Mouse (Mus musculus) thymus, postnatal 14 days (tissue): ENCODE results near the gene Pde6d.
"Not testable (repeated sequence)": the region's sequence is repeated elsewhere in the genome, so short reads cannot be mapped to it uniquely, and the experiment has no call there.

Experiments used
- DNase-seq: peaks from one replicate; pipeline ENCODE4 v3.0.0; 2021

Gene Pde6d

DNA sequence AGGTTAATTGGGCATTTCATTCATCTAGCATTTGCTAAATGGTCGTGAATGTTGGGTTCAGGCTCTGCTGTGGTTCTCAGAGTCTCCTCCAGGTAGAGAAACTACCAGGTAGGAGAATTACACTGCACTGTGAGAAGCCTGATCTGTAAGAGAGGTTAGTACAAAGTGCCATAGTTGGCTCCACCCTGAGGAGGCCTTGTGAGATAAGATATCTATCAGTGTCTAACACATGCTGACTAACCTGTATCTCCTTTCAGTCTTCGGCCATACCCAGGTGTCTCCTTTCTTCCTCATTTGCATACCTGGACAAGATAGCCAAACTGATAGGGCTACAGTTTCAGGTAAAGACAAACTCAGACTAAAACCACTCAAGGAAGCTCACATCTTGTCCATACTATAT is 19.8 kb downstream of the Pde6d start:
- no peak for DNase-seq

DNA sequence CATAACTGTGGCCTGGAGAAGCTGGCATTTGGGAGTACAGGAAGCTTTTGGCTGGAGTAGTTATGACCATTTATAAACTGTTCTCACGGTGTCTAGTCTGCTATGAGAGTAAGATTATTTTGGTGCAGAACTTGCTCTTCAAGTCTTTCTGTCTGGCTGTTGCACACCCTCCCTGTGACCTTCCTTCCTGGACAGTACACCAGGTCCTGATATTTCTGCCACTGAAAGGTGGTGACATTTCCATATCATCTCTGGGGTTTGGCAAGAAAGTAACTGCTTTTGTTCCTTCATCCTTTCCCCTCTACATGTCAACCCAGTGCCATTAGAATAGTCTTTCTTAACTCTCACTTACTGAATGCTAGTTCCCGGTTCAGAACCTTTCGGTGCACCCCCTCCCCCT is 23.2 kb downstream of the Pde6d start:
- DNase-seq = no peak

DNA sequence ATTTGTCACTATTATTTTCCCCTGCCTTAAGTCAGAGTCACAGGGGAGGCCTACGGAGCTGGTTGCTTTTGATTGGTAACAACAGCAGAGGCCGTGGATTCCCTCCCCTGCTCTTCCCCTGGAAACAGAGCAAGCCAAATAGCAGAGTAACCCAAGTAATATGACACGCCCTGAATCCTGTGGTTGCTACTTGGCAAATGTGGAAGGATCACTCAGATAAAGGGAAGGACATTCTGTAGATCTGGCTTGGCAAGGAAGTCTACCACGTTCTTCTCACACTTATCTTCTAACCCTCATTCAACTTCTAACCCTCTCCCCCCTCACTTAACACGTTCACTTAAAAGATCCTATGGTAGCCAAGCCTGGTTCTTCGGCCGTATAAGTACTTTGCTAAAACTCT is 24.6 kb downstream of the Pde6d start:
- DNase-seq = no peak

DNA sequence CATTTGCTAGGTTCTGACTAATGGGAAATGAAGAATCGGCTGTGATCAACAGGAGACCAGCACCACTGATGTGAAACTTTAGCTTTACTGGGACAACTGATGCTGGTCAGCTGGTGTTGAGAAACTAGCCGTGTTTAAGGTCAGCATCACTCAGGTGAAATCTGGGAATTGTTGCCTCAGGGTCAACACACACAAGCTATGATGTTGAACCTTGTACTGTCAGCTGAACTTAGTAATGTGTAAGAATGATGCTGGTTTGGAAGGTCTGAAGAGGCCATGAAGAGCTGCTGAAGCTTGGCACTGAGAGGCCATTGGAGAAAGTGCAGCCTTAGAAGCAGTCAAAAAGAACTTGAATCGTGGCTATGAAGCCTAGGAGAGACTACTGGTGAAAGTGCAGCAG is 26.8 kb downstream of the Pde6d start:
- no peak for DNase-seq

DNA sequence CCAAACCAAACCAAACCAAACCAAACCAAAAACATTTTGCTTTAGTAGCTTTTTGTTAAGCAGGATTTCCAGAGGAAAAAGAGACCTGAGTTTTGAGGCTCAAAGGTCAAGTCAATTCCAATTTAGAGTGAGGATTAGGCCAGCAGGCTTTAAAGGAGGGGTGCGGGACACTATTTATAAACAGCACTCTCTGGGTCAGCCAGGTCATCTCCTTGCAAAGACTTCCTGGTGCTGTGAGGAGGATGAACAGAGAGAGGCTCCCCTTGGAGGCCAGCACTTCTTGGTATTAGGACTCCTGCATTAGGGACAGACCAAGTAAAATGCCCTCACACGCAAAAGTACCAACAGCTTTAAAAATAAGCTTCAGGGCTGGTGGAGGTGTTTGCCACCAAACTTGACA is 30.6 kb downstream of the Pde6d start:
- DNase-seq = no peak

DNA sequence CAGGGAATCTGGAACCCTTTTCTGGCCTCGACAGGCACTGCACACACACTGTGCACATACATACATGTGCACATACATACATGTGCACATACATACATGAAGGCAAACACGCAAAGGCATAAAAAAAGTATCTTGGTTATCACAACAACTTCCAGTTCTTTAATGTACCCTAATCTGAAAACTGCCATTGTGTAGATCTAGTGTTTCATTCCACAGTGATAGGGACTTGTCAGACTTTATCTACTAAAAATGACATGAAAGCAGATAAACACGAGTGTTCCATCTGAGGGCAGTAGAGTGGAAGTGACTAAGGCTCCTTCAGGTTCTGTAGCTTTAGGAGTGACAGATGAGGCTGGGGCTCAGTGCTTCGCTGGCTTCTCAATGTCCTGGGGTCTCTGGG is 31.1 kb downstream of the Pde6d start:
- DNase-seq = no peak

DNA sequence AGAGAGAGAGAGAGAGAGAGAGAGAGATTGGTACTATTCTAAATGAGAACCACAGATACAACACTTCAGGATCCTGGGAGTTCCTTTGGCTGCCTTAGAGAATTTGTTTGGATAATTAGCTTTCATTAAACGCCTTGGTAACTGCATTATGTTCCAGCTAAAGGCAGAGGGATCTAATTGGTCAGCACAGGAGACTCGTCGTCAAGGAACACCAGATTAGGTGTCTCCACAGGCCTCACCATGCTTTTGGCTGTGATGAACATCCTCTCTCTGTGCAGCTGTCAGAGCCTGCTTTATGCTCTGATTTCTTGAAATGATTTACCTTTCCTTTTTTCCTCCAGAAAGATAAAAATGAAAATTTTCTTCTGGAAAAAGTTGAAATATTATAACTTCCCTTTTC is 35.6 kb downstream of the Pde6d start:
- no peak for DNase-seq

DNA sequence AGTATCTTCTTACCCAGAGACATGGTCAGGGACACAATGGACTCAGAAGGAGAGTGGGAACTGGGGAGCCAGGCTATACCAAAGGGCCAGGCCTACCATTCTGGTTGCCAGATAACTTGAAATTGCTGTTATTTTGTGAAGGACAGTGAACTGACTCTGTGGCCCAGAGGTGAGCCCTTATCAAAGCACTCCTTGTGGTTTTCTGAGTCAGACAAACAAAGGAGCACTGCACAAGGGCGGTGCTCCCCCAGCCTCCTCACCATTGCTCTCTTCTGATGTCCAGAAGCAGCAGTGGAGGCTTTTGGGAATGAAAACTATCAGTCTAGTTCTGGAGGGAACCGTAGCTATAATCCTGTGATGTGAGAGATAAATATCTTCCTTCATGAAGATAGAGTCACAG is 39.8 kb downstream of the Pde6d start:
- no peak for DNase-seq

DNA sequence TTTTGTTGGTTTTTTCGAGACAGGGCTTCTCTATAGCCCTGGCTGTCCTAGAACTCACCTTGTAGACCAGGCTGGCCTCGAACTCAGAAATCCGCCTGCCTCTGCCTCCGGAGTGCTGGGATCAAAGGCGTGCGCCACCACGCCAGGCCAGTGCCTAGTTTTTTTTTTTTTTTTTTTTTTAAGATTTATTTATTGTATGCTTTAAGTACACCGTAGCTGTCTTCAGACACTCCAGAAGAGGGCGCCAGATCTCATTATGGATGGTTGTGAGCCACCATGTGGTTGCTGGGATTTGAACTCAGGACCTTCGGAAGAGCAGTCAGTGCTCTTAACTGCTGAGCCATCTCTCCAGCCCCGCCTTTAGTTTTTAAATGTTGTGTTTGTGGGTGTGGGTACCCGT is 42.8 kb downstream of the Pde6d start:
- not testable (repeated sequence) for DNase-seq

DNA sequence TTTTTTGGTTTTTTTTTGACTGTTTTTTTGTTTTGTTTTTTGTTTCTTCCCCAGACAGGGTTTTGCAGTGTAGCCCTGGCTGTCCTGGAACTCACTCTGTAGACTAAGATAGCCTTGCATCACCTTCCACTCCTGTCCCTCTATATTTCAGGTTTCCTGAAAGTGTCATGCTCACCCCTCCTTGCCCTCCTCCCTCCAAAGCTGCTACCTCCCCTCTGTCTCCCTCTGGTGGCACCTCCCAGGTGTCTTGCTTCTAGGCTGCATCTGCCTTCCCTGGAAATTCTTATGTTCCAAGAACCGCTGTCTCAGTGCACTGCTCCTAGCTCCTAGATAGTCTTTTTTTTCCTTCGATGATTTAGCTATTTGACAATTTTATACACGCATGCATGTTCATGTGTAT is 44.0 kb downstream of the Pde6d start:
- DNase-seq = peak; percentile 61

DNA sequence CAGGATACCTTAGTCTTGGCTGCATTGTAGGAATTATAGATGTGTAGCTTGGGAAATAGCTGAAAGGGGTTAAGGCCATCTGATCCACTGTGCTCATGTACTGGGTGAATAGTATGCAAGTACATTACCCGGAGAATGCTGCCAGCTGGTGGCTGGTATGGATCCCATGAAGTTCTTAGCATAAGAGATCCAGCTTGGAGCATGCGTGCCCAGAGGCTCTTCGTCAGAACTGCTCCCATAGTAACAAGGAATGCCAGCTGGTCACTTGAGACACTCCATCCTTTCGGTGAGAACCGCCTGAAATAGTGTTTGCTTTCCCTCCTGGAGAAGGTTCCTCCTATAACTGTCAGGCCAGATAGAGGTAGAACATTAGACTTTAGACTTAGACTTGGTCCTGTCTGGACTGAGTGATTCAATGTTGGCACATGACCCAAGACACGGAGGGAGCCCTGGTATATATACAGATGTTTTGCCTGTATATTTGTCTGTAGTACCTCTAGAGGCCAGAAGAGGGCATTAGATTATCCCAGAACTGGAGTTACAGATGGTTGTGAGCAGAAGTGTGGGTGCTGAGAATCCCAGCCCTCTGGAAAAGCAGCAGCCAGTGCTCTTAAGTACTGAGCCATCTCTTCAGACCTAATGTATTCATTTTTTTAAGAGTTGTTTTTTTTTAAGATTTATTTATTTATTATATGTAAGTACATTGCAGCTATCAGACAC is 48.9 kb downstream of the Pde6d start:
- DNase-seq = no peak

DNA sequence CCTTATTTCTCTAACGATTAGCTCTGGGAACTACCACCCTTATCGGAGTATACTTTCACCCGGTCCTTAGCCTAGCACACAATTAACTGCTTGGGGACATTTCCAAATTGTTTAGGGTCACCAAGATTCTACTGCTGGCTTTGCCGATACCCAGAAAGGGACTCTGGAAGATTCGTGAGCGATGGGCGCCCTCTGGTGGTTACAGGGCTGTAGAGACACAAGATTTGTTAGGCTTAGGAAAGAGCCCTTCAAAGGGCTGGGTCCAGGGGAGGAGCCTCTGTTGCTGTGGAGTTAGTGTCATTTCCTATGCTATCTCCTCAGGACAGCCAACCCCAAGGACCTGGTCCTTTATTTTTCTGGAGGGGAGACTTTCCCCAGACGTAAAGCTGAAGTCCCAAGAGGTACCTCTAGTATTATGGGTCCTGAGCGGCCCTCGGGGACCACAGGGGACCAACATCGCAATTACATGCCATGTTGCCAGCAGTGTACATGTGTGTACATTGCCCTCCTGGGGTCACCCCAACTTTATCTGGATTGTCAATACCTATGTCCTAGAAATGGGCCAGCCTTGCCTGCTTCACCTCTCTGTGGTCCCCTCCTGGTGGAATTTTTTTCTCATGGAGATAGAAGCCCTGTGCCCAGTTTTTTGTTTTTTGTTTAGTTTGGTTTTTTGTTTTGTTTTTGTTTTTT is 49.9 kb downstream of the Pde6d start:
- DNase-seq = peak; percentile 96

DNA sequence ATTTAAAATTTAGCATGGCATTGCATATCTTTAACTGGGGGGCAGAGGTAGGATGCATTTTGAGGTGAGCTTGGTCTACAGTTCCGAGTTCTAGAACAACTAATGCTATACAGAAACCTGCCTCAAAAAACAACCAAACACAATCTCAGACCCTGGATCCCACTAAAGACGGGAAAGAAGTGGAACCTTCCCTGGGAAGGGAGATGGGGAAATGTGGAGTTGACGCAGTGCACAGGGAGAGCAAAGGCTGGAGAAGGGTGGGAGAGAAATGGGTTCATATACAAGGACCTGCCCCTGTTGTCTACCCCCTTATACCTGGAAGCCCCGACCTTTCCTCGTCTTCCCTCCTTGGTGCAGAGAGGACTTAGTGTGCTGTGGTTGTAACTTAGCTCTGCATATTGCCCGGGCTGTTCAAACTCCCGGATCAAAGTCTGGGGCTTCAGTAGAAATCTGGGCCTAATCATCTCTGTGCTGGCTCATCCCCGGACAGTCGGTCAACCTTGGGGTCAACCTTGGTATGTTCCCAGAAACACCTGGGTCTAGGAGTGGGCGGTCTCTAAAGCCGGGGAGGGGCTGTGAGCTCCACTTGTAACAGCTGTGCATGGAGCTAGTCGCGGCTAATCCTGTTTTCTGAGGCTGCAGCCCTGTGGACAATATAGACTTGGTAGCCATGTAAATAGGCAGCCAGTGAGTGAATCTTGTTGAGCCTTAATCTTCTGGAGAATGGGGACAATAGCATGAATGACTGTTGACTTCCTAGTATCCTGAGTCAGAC is 50.7 kb downstream of the Pde6d start:
- peak; percentile 47 for DNase-seq

DNA sequence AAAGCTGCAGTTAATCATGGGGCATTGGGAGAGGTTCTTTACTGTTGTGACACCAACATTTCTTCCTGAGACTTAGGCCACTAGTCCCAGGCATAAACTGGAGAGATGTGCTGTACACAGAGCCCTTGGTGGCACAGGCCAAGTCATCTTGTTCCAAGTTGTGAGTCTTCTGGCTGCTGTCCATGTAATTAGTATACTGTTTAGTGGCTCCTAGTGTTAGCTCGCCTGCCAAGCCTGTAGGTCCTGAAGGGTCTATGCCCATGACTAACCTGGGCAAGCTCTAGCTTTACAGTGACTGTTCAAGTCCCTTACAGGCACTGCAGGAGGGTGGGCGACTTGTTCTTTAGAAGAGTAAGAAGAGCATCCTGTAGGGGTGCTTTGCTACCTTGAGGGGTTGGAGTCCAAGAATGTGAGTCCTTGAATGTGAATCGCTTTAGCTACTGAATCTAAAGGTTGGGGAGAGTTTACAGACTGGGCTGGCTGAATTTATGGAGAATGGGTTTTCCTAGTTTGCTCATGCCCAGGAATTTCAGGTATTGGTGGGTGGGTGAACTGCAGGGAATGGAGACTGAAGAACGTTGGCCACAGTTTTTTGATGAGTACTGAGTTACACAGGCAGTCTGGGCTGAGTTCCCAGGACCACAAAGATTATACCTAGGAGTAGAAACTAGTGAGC is 51.4 kb downstream of the Pde6d start:
- DNase-seq = no peak

DNA sequence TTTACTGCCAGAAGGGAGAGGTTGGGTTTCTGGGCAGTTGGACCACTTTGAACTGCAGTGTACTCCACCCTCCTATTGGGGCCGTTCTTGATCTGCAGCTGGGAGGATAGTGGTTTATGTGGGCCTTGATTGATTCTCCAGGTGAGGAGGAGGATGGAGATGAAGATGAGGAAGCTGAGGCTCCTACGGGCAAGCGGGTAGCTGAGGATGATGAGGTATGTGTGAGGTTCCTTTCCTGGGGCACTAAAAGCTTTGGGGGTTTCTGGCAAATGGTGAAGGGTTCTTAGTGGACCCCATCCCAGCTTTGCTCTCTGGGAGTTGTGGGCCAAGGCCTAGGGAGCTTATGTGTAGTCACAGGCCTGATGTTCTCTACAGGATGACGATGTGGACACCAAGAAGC is 52.8 kb downstream of the Pde6d start:
- no peak for DNase-seq

DNA sequence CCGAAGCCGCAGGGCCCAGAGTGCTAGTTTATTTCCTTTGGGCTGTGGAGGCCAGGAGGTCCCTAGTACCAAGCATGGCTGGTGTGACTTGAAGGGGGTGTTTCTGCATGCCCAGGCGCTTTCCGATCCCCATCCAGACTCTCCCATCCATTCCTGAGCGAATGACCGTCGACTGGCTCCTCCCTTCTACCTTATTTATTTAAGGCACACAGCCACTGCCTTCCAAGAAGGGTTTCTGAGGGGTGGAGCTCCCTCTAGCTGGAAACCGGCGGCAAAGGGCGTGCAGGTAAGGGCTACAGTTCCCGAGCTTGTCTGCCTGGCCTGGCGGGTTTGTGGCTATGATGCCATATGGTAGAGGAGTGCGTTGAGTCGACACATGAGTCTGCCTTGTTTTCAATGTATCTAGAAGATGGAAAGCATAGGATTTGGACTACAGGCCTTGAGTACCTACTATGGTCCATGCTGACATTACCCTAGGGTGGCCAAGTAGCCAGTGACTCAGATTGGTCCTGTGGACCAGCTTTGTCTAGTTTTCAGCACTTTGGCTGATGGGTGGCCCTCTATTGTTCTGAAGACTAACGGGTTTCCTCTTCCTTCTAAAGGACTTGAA is 53.8 kb downstream of the Pde6d start:
- peak; percentile 74 for DNase-seq

DNA sequence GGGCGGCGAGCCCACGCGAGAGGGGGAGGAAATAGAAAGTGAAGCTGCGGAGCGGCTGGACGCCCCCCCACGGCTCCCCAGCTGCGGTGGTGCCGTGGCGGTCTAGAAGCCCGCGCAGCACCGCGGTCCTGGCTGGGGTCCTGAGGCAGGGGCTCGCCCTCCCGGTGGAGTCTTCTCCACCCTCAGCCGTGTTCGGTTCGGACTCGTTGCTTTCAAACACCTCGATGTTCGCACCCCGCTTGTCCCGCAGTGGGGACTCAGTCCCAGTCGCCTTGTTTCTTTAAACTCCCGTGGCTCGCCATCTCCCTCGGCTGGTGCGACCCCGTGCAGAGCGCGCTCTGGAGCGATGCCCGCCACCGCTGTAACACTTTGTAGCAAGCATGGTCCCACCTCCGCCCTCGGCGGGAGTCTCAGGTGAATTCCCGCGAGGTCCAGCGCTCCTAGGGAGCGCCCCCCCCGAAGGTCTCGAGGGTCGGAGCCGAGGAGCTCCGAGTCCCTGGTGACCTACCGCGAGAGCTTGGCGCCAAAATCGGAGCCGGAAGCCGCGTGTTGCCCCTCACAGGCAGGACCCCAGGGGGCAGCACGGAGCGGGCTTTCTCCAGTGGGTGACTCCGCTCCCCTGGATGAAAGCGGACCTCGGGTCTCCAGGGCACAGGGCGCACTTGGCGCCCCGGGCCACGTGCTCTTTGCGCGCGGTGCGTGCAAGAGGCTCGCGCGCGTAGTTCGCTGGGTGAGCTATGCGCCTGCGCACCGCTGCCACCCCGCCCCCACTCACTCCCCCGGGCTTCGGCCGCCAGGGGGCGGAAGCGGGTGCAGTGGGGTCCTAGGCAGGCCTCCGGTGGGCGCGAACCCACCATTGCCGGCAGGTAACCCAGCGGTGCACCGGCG is 54.6 kb downstream of the Pde6d start:
- DNase-seq = peak; percentile 96

DNA sequence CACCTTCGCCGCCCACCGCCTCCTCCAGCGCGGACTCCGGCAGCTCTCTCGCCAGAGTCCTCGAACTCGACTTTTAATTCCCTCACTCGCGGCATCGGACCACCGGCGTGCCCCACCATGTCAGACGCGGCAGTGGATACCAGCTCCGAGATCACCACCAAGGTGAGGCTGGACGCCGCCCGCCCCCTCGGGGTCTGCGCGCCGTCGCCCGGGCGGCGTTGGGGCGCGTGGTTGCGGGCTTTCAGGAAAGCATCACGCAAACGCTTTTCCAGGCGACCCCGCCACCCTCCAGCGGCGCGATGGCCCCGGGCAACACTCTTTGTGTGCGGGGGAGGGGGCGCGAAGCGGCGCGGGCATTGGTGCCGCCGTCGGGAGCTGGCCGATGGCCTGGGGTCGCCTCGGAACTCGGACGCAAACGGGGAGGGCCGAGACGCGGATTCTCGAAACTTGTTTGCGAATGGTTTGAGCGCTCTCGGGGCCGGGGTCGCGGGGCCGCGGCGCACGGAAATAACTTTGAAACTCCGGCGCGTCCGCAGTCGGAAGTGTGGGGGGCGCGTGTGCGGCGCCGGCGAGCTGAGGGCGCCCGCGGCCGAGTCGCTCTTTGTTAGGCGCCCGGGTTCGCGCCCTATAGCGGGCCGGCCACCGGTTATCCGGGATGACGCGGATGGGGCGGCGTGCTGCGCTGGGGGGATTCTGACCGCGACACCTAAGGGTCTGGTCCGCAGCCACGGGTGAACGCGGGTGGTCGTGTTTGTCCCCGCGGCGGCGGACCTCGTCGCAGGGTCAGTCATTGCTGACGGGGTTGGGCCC is 55.4 kb downstream of the Pde6d start:
- peak; percentile 76 for DNase-seq

DNA sequence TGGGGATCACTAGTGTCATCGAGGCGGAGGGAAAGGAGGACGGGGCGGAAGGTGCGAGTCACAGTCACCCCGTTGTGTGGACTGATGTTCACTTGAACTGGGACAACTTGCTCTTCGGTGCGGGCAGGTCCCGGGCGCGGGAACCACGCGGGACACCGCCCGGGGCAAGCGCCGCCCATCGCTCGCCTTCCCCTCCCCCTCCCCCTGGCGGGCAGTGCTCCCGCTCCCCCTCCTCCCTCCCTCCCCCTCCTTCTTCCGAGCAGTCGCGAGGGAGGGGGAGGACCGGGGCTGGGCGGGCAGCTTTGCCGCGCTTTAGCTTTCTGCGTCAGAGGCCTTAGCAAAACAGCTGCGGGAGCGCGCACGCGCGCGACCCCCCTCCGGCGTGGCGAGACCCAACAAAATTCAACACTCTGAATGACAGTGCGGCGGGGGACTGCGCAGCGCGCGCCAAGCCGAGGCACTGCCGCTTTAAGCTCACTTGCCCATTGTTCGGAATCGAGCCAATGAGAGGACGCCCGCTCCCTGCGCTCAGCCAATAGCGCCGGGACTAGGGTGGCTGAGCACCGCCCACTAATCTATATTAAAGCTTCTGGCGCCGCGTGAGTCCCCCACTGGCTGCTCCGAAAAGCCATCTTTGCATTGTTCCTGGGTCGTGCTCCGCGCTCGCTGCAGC is 56.2 kb downstream of the Pde6d start, which contains the start of gene Ptma:
Ptma (plus strand) TSS at position 611 of the 673 bp plus-strand sequence.
- DNase-seq = peak; percentile 100

DNA sequence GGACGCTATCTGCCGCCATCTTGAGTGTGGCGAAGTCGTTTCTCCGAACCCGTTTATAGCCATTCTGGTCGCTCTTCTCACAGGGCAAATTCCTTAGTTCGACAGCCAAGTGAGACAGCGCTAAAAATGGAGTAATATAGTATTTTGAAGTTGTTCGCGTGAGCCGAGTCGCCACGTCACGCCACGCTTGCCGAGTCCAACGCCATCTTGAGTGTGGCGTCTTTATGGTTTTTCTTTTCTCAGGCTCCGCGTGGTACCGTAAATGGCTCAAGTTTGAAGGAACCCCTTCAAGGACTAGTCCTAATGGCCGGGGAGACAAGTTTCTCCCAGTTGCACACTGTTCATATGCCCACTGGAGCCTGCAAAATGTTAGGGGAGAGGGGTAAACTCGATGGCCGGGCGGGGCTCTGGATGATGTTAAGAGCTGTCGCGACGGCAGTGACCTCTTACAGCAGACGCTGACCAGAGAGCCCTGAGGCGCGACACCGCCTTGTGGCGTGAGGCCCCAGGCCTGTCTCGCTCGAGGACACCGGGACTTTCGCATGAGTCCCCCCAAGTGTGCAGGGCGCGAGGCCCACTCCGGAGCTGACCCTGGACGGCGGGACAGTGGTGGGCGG is 56.8 kb downstream of the Pde6d start:
- no peak for DNase-seq
